Mouse (Mus musculus): Measurements from ENCODE around the gene Bpi.
A peak's percentile ranks its signal among the peaks of the same experiment; 100 is the strongest.

The Bpi gene

DNA sequence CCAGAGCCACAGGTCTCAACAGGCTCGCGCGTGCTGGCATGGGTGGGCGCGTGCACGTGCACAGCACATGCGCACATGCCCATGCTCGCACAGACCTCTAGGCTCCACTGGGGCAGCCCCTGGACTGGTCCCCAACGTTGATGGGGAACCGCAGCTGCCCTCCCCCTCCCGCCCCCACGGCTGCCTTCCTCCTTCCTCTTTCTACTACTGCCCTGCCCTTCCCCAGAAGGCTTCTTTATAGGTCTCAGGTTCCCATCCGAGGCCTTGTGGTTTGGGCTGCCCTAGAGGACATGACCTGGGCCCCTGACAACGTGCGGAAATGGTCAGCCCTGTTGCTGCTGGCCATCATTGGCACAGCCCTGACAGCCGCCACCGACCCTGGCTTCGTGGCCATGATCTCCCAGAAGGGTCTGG, at the start of gene Bpi:
Gene Bpi (plus strand): TSS at position 90 of the 414 bp plus-strand sequence.
- peak; percentile 16 for DNase-seq

- no peak for DNase-seq
These were observed 48.1 kb upstream of the Bpi start for GRCm38 (mm10) chr2:158209776-158210175.

GRCm38 (mm10) chr2:158210503-158210902, 47.4 kb upstream of the Bpi start:
- peak in 1 of 2 experiments; percentile 50 for DNase-seq

DNA sequence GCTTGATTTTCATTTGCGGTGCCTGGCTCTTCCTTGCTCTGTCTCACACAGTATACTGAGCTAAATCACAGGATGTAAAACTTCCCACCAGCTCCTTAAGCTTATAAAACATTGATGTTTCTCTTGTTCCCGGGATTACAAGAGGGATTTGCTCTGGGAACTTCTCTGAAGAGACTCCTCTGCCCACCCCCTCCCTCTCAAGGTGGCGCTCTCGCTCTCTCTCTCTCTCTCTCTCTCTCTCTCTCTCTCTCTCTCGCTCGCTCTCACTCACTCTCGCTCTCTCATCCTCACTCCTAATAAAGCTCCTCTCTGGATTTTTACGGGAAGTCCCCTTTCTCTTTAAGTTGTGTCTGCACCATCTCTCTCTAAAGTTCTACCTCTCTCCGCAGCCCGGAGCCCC, 46.9 kb upstream of the Bpi start:
- DNase-seq = no peak

DNA sequence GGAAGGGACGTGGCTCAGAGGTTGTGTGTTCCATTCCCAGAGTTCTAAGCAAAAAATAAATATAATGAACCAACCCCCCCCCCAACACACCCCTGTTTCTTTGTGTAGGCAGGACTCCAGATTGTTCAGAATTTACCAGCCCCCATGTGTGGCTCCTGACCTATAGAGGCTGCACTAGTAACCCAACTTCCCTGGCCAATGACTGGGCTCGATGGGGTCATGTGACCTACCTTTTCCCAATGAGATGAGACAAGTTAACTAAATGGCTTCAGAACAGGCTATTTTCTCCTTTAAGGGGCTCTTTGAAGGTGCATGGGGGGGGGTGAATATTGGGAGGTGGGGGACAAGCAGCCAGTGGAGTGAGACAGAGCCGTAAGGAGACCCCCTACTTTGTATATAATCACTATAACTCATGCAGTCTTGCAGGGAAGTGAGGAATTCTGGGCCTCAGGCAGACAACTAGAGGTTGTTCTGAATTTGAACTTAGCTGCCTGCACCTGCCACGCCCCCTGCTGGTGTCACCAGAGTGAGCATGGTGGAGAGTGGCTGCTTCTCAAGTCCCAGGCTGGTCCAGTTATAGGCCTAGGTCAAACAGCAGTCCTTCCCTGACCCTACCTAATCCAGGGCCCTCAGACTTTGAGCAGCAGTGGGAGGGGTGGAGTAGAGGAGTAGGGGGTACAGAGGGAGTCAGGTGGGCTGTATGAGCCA, 46.0 kb upstream of the Bpi start:
- no peak for DNase-seq

DNA sequence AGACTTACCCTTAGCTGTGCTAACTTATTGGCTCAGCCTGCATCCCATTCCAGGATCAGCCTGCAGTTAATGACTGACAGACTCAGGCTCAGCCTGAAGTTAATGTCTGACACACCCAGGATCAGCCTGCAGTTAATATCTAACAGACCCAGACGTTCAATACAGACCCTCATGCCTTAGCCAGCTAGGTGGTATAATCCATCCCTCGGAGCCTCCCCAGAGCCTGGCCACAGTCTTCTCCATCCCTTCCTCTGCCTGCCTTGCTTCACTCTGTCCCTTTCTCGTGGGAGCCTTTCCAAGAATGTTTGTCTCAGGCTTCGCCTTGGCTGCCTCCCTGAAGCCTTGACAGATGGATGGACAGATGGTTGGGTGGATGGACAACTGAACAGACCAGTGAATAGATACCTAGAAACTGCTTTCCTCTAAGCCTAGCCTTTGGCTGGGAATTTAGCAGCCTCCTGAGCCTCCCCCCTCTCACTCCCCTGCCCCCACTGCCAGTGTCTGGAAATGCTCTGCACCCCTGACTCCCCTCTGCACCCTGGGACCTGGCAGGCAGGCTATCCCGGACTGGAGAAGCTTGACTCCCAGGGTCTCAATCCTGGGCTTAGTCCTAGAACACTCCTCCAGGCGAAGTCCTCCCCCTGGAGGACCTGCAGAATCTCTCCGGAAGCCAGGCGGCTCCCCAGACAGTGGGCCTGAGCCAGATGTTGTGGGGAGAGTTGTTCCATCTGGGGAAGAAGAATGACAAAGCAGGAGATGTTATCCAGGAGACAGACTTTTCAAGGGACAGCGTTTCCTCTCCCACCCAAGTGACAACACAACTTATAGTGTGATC, 42.4 kb upstream of the Bpi start:
- no peak for DNase-seq

DNA sequence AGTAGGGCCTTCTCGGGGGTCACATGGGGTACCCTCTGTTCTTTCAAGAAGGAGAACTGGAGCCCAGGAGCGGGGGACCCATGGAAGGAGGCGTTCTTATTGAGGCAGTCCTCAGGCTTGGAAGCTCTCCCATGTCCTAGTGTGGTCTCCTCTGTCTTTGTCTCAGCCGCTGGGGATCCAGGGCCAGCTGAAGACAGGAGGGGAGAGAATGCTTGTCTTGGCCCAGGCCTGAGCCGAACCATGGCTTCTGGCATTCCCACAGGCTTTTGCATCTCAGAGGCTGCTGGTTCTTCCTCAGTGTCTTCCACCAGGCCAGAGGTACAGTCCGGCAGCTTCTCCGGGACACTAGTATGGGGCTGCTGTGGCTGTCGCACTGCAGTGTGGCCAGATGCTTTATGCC, 41.4 kb upstream of the Bpi start:
- DNase-seq = no peak

- no peak for DNase-seq
These were observed 38.3 kb upstream of the Bpi start for GRCm38 (mm10) chr2:158219562-158219961.

- no peak for DNase-seq
These were observed 36.3 kb upstream of the Bpi start for GRCm38 (mm10) chr2:158221446-158222084.

GRCm38 (mm10) chr2:158222664-158223063, 35.2 kb upstream of the Bpi start:
- no peak for DNase-seq

- DNase-seq = no peak
These were observed 34.4 kb upstream of the Bpi start for GRCm38 (mm10) chr2:158223497-158223896.

DNA sequence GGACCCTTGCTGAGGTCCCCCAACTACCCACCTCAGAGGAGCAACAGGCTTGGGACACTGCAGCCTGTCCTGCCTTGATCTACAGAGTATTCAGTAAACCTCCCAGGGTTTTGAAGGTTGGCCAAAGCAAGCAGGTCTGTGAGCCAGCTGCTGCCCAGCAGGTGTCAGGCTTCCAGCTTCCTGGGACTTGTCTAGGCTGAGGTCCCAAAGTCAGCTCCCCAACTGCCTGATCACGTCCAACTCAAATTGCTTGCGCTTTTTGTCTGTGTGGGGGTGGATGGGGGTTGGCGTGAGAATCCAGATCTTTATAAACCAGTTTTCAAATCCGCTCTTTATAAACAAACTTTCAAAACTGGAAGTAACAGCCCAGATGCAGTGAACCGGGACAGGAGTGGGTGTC, 32.6 kb upstream of the Bpi start:
- no peak for DNase-seq

DNA sequence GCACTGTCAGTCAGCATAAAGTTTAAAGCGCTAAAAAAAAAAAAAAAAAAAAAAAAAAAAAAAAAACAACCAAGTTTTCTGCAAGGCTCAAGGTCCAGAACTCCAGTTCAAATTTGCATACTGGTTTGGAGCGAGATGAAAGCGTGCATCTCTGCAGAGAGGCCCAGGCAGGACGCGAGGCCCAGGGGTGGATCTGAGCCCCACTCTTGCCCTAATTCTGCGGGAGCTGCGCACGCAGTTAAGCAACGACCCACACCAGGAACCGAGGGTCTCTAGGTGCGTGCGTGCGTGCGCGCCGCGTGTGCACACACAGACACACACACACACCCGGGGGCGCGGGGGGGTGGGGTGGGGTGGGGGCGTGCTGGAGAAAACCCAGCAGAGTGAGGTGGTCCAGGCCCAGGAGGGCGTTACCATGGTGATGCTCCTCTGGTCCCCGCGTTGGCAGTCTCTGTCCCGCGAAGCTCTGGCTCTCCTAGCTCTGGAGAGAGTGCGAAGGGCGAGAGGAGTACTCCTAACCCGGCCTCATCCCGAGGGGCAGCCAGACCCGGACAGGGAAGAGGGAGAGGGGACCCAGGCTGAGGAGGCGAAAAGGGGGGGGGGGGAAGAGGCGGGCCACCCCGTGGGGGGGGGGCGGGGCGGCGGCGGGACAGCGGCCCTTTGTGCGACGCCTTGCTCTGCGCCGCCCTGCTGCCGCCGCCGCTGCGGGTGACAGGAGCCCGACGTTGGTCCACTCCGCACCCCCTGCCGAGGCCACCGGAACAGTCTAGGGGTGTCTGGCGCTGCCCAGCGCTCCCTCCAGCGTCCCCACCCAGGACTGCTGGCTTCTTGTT, 29.0 kb upstream of the Bpi start, which contains the start of gene D630003M21Rik:
Gene D630003M21Rik (minus strand): TSS at position 553 of the 833 bp plus-strand sequence.
- DNase-seq = no peak

DNA sequence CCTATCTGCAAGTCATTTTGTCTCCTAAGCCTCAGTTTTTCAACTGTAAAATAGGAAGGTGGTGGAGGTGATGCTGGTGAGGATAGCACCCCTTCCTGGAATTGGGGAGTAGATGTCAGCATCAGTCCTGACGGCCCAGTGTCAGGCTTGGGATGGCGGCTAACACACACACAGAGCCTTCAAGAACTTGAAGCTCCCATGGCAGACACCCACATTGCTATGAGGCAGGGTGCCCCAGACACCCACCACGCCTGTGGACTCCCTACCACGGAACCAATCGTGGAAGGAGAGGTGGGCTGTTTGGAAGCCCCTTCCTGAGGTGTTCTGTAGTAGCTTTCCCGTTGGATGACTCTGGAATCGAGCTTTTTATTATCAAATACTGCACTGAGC, 28.4 kb upstream of the Bpi start:
- no peak for DNase-seq

DNA sequence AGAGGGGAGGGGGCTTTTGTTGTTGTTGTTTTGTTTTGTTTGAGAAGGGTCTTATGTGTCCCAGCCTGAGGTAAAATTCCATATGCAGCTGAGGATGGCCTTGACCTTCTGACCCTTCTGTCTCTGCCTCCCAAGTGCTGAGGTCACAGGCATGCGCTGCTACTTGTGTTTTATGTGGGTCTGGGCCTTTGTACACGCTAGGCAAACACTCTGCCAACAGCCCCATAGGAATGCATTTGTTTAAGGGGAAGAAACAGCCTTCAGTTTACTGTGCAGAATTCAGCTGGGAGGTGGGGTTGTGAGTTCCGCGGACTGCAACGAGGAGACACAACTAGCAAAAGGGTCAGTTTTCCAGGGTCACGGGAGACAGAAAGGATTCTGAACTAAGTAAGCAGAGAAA, 27.3 kb upstream of the Bpi start:
- DNase-seq = no peak

- DNase-seq = no peak
These were observed 26.8 kb upstream of the Bpi start for GRCm38 (mm10) chr2:158231071-158231470.

DNA sequence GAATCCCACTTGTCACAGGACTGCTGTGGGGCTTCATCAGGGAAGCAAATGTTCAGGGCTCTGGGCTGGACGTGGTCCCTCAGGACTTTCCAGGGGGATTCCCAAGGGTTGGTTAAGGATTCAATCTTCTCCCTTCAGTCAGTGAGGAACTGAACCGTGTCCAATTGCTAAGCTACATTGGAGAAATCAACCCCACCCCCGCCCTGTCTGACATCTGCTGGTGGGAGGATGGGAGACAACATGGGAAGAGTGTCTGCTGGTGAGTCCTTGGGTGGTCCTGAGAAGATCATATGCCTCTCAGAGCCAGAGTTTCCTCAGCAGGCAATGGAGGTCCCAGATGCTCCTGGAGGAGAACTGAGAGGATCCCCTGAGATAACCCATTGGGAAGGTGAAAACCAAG, 25.5 kb upstream of the Bpi start:
- no peak for DNase-seq

DNA sequence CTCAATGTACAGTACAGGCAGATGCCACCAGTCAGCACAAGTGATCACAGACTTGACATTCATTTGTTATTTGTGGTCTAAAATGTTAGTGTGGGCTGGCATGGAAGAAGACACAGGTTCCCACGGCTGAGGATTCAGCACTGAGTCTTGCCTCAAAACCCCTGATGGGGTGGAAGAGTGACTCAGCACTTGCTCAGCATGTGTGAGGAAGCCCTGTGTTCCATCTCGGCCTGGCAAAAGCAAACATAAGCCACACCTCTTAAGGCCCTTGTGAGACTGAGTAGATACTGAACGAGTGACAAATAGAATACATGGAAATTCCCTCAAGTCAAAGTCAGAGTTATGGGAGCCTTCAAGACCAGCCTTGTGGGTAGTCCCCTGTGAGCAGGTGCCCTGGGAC, 24.8 kb upstream of the Bpi start:
- no peak for DNase-seq

DNA sequence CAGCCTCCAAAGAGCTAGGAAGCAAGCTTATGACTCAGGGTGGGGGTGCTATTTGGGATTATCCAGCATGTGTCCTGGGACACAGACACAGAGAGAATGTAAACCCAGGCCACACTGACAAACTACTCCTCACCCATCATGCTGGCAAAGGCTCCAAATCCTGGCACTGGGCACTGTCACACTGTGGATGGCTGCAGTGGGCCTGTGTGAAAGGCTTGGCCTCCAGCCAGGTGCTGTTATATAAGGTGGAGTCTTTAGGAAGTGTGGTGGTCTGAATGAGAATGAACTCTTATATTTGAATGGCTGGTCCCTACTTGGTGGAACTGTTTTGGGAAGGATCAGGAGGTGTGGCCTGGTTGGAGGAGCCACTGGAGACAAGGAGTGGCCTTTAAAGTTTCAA, 21.2 kb upstream of the Bpi start:
- no peak for DNase-seq

GRCm38 (mm10) chr2:158238101-158238500, 19.8 kb upstream of the Bpi start:
- DNase-seq = no peak

GRCm38 (mm10) chr2:158241126-158241738, 16.7 kb upstream of the Bpi start:
- DNase-seq = no peak

DNA sequence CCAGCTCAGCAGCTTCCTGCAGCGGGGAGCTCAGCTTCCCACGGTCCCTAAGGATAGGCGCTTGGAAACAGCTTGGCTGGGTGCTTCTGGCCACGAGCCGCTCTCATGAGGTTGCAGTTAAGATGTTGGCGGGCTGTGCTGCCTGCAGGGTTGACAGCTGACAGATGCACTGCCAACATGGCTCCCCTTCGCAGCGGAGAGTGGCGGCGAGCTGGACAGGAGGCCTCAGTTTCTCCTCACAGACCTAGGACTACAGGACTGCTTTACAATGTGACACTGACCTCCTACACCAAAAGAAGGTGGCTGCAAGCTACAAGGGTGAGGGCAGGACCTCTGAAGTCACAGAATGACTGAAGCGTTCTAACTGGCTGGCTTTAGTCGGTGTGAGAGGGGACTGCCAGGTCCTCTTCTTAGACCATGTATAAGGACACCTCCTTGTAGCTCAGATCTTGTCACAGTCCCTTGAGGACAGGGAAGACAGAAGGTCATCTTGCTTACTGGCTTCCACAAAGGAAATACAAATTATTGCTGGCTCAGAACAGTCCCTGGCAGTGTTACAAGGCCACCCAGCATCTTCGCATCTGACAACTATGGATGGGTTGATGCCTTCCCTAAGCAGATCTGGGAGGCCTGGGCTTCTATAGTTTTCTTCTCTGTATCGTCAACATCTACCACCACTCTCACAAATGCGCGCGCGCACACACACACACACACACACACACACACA, 15.6 kb upstream of the Bpi start:
- no peak for DNase-seq

Measured in spleen, adult 18-20 months (tissue).